Mouse (Mus musculus) intestine, postnatal 0 days (tissue): ENCODE data around the gene Insc. TPM values are rescaled to one million over a fixed set of nuclear protein-coding genes. Genes with fewer than 3 reads are reported as not detected.

ENCODE experiments used
- ATAC-seq: fragments of 200-750 bp; cut with Nextera tagmentation; 2 replicates; pipeline ENCODE4 v1.8.0; 2017; ENCODE audit warnings: mild to moderate bottlenecking, moderate TSS enrichment, moderate library complexity
- H3K27ac ChIP-seq: fragments of 300-500 bp; sonication (generic); 2 replicates; pipeline ENCODE4 v1.5.1; 2014; ENCODE audit warnings: mild to moderate bottlenecking, low read depth, low read length, moderate library complexity
- H3K27me3 ChIP-seq: fragments of 300-500 bp; sonication (generic); replicated peaks from 2 replicates; pipeline ENCODE4 v1.6.1; 2014; ENCODE audit warnings: low read length, mixed read lengths; ENCODE audit not compliant: control insufficient read depth, insufficient read depth
- H3K36me3 ChIP-seq: fragments of 300-500 bp; sonication (generic); 2 replicates; pipeline ENCODE4 v1.6.1; 2014; ENCODE audit warnings: mild to moderate bottlenecking, moderate library complexity; ENCODE audit not compliant: control insufficient read depth, insufficient read depth
- H3K4me1 ChIP-seq: fragments of 300-500 bp; sonication (generic); replicated peaks from 2 replicates; pipeline ENCODE4 v1.6.1; 2014; ENCODE audit warnings: antibody characterized with exemption, low read length, mixed read lengths; ENCODE audit not compliant: control insufficient read depth, insufficient read depth
- H3K4me2 ChIP-seq: fragments of 300-500 bp; sonication (generic); replicated peaks from 2 replicates; pipeline ENCODE4 v1.6.1; 2014; ENCODE audit warnings: low read depth, mild to moderate bottlenecking, moderate library complexity
- H3K4me3 ChIP-seq: fragments of 300-500 bp; sonication (generic); 2 replicates; pipeline ENCODE4 v1.5.1; 2014; ENCODE audit warnings: low read depth, low read length
- H3K9ac ChIP-seq: fragments of 300-500 bp; sonication (generic); 2 replicates; pipeline ENCODE4 v1.6.1; 2014; ENCODE audit warnings: mild to moderate bottlenecking, low read depth, low read length
- H3K9me3 ChIP-seq: fragments of 300-500 bp; sonication (generic); 2 replicates; pipeline ENCODE4 v1.6.1; 2016; ENCODE audit warnings: mixed run types; ENCODE audit not compliant: control insufficient read depth
- CTCF ChIP-seq: sonication (generic); IDR thresholded peaks from 2 replicates; pipeline ENCODE4 v1.5.1; 2016; ENCODE audit warnings: low read depth, mild to moderate bottlenecking, control low read depth, antibody characterized with exemption, moderate library complexity
- WGBS: fragments of 180-500 bp; shearing (Covaris S2); extraction: QIAGEN DNeasy Blood & Tissue Kit; methylation state at CpG from one replicate; pipeline ENCODE4 v1.1.7; 2014; 5-methylcytosine and 5-hydroxymethylcytosine counted together
- polyA plus RNA-seq: library from polyadenylated mRNA; unstranded; fragments of >200 nt; fragmentation: Nextera tagmentation; extraction: Ambion mirVana; gene quantifications from 2 replicates; pipeline ENCODE4 v1.2.1, GENCODE M21; 2015

Gene Insc
- polyA plus RNA-seq, 1 experiment from 2014 or later = 8.3 TPM

DNA sequence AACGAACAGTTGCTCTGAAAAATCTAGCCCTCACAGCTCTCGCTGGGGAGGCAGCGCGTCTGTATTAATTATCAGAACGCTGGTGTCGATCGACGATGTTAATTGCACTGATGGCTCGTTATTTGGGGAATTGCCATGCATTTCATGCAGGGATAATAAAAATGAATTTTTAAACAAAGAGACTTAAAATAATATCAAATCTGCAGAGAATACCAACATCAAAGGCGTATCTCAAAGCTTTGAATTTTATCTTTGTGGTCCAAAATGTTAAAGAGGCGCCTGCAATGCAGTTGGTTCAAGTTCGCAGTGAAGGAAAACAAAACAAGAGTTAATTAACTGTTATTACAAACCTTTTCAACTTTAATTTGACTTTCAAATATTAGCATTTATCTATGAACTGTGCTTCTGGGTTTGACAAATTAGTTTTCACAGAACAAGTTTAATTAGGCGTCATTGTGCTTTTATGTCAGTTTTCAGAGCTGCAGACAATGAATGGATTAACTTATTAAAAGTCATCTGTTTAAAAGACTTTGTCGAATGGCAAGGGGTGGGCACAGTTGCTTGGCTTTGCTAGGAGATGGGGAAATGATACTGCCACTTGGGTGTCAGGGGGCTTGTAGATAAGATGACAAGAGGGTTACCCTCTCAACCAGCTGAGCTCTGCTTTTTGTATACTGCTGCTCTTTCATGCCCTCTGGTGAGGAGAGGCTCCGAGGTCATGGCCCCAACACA lies 153.6 kb downstream of the Insc start:
- Histone ChIP-seq H3K4me3 (no peak overlapping the region), H3K9ac (no peak overlapping the region), H3K27ac (no peak overlapping the region), H3K27me3 (no peaks in the 10 kb centered on the region), H3K9me3 (no peaks in the 10 kb centered on the region), H3K4me2 (no peak overlapping the region), H3K4me1 (no peaks in the 10 kb centered on the region), H3K36me3 (no peaks in the 10 kb centered on the region)
- ATAC-seq = no peak
- WGBS = 86% methylated on average over 15 of the region's 15 CpGs
- TF ChIP-seq CTCF = no peak

Other genes with a start within 250 kb of the Insc start
- 1.8 and 2.8 TPM in 2 replicates for gene Cyp2r1, start 180.7 kb upstream of the Insc start, polyA plus RNA-seq
- 1.7 and 2.6 TPM in 2 replicates for gene Calca, start 107.3 kb upstream of the Insc start, polyA plus RNA-seq
- gene Calcb, start 25.1 kb upstream of the Insc start, polyA plus RNA-seq = 12.9 and 15.7 TPM in 2 replicates